Mouse (Mus musculus) forebrain, embryonic 13.5 days (tissue): Measurements from ENCODE around the gene Itga11. TPM values are rescaled to one million over a fixed set of nuclear protein-coding genes. Genes with fewer than 3 reads are reported as not detected.
"Not testable (repeated sequence)": the region's sequence is repeated elsewhere in the genome, so short reads cannot be mapped to it uniquely, and the experiment has no call there.

Source experiments
- ATAC-seq: fragments of 200-750 bp; cut with Nextera tagmentation; 2 replicates; pipeline ENCODE4 v1.8.0; 2017
- H3K27ac ChIP-seq: fragments of 300-500 bp; sonication (generic); 2 replicates; pipeline ENCODE4 v1.5.1; 2015; ENCODE audit warnings: inconsistent platforms, mild to moderate bottlenecking, moderate library complexity
- H3K27me3 ChIP-seq: fragments of 300-500 bp; sonication (generic); 2 replicates; pipeline ENCODE4 v1.6.1; 2015; ENCODE audit warnings: mild to moderate bottlenecking, inconsistent platforms
- H3K36me3 ChIP-seq: fragments of 300-500 bp; sonication (generic); 2 replicates; pipeline ENCODE4 v1.6.1; 2015; ENCODE audit warnings: mild to moderate bottlenecking, inconsistent platforms; ENCODE audit not compliant: poor library complexity, severe bottlenecking
- H3K4me1 ChIP-seq: fragments of 300-500 bp; sonication (generic); 2 replicates; pipeline ENCODE4 v1.6.1; 2015; ENCODE audit warnings: inconsistent platforms
- H3K4me2 ChIP-seq: fragments of 300-500 bp; sonication (generic); 2 replicates; pipeline ENCODE4 v1.6.1; 2015; ENCODE audit warnings: inconsistent platforms, mild to moderate bottlenecking, moderate library complexity
- H3K4me3 ChIP-seq: fragments of 300-500 bp; sonication (generic); 2 replicates; pipeline ENCODE4 v1.5.1; 2015; ENCODE audit warnings: mild to moderate bottlenecking, inconsistent platforms
- H3K9ac ChIP-seq: fragments of 300-500 bp; sonication (generic); 2 replicates; pipeline ENCODE4 v1.6.1; 2015; ENCODE audit warnings: mild to moderate bottlenecking, inconsistent platforms
- H3K9me3 ChIP-seq: fragments of 300-500 bp; sonication (generic); replicated peaks from 2 replicates; pipeline ENCODE4 v1.6.1; 2016; ENCODE audit warnings: inconsistent platforms
- WGBS: fragments of 180-500 bp; shearing (Covaris S2); methylation state at CpG from one replicate; pipeline ENCODE4 v1.1.7; 2015; 5-methylcytosine and 5-hydroxymethylcytosine counted together
- polyA plus RNA-seq: library from polyadenylated mRNA; unstranded; fragments of >200 nt; fragmentation: Nextera tagmentation; extraction: Ambion mirVana; gene quantifications from 2 replicates; pipeline ENCODE4 v1.2.1, GENCODE M21; 2015

Itga11 gene
- polyA plus RNA-seq, 1 experiment from 2014 or later = 1.1 TPM

GRCm38 (mm10) chr9:62659026-62659425 is 18.6 kb upstream of the Itga11 start:
- 85% methylated on average over 4 of the region's 4 CpGs for WGBS
- Histone ChIP-seq H3K4me2 (no peak overlapping the region), H3K27ac (no peak overlapping the region), H3K27me3 (no peaks in the 10 kb centered on the region), H3K4me3 (no peak overlapping the region), H3K4me1 (no peaks in the 10 kb centered on the region; the same call in 1 of the 2 replicates), H3K9me3 (no peaks in the 10 kb centered on the region), H3K36me3 (no peaks in the 10 kb centered on the region), H3K9ac (no peak overlapping the region)
- no peak for ATAC-seq

GRCm38 (mm10) chr9:62660971-62661370 is 16.7 kb upstream of the Itga11 start:
- not testable (repeated sequence) for H3K9ac ChIP-seq, H3K9me3 ChIP-seq, H3K4me2 ChIP-seq, ATAC-seq, H3K36me3 ChIP-seq, H3K27me3 ChIP-seq, H3K27ac ChIP-seq, H3K4me3 ChIP-seq, H3K4me1 ChIP-seq
- 91% methylated on average over 9 of the region's 9 CpGs for WGBS

GRCm38 (mm10) chr9:62663443-62663842 is 14.2 kb upstream of the Itga11 start:
- Histone ChIP-seq H3K4me1 (peaks cover 5% of the 10 kb centered on the region; the same call in 1 of the 2 replicates), H3K9ac (no peak overlapping the region), H3K9me3 (no peaks in the 10 kb centered on the region), H3K36me3 (no peaks in the 10 kb centered on the region), H3K4me3 (no peak overlapping the region), H3K27me3 (no peaks in the 10 kb centered on the region), H3K4me2 (no peak overlapping the region), H3K27ac (no peak overlapping the region)
- whole genome bisulfite sequencing = 54% methylated on average over 2 of the region's 2 CpGs
- ATAC-seq = no peak

GRCm38 (mm10) chr9:62664115-62664725 is 13.4 kb upstream of the Itga11 start:
- Histone ChIP-seq H3K4me3 (no peak overlapping the region), H3K4me1 (peaks cover 5% of the 10 kb centered on the region; the same call in 1 of the 2 replicates), H3K27me3 (no peaks in the 10 kb centered on the region), H3K36me3 (no peaks in the 10 kb centered on the region), H3K27ac (no peak overlapping the region), H3K9ac (no peak overlapping the region), H3K4me2 (no peak overlapping the region), H3K9me3 (no peaks in the 10 kb centered on the region)
- no peak for ATAC-seq
- 64% methylated on average over 10 of the region's 10 CpGs for WGBS

GRCm38 (mm10) chr9:62665892-62666291 is 11.7 kb upstream of the Itga11 start:
- no peak for ATAC-seq
- Histone ChIP-seq H3K4me2 (no peak overlapping the region), H3K27me3 (no peaks in the 10 kb centered on the region), H3K4me3 (no peak overlapping the region), H3K36me3 (no peaks in the 10 kb centered on the region), H3K9me3 (no peaks in the 10 kb centered on the region), H3K4me1 (peaks cover 5% of the 10 kb centered on the region; the same call in 1 of the 2 replicates), H3K27ac (no peak overlapping the region), H3K9ac (no peak overlapping the region)
- WGBS = 88% methylated on average over 4 of the region's 4 CpGs

- WGBS = 82% methylated on average over 4 of the region's 4 CpGs
- Histone ChIP-seq H3K9ac (no peak overlapping the region), H3K27ac (no peak overlapping the region), H3K4me3 (no peak overlapping the region), H3K36me3 (no peaks in the 10 kb centered on the region), H3K9me3 (no peaks in the 10 kb centered on the region), H3K4me1 (peaks cover 5% of the 10 kb centered on the region; the same call in 1 of the 2 replicates), H3K4me2 (no peak overlapping the region), H3K27me3 (no peaks in the 10 kb centered on the region)
- no peak for ATAC-seq
Measured at GRCm38 (mm10) chr9:62668503-62668902, 9.1 kb upstream of the Itga11 start.

- no peak overlapping the region for H3K4me2 ChIP-seq
- no peak overlapping the region for H3K4me3 ChIP-seq
- no peak overlapping the region for H3K9ac ChIP-seq
- H3K27ac ChIP-seq = no peak overlapping the region
- 81% methylated on average over 7 of the region's 7 CpGs for WGBS
- peaks cover 28% of the 10 kb centered on the region for H3K27me3 ChIP-seq
- H3K36me3 ChIP-seq = no peaks in the 10 kb centered on the region
- H3K4me1 ChIP-seq = peaks cover 10% of the 10 kb centered on the region
- no peaks in the 10 kb centered on the region for H3K9me3 ChIP-seq
- no peak for ATAC-seq
Measured at GRCm38 (mm10) chr9:62673241-62673640, 4.4 kb upstream of the Itga11 start.

- no peak overlapping the region for H3K27ac ChIP-seq
- H3K4me1 ChIP-seq = peaks cover 17% of the 10 kb centered on the region
- no peak overlapping the region for H3K4me2 ChIP-seq
- peaks cover 45% of the 10 kb centered on the region for H3K27me3 ChIP-seq
- no peak for ATAC-seq
- H3K36me3 ChIP-seq = no peaks in the 10 kb centered on the region
- no peaks in the 10 kb centered on the region for H3K9me3 ChIP-seq
- no peak overlapping the region for H3K4me3 ChIP-seq
- no peak overlapping the region for H3K9ac ChIP-seq
- WGBS = 95% methylated on average over 1 of the region's 1 CpGs
Measured at GRCm38 (mm10) chr9:62675172-62675571, 2.5 kb upstream of the Itga11 start.

- H3K4me3 ChIP-seq = peak overlapping the region; percentile 40
- peak overlapping the region; percentile 74 for H3K4me2 ChIP-seq
- H3K4me1 ChIP-seq = peaks cover 17% of the 10 kb centered on the region
- H3K36me3 ChIP-seq = no peaks in the 10 kb centered on the region
- H3K9ac ChIP-seq = no peak overlapping the region
- no peak for ATAC-seq
- H3K27me3 ChIP-seq = peaks cover 45% of the 10 kb centered on the region
- H3K9me3 ChIP-seq = no peaks in the 10 kb centered on the region
- no peak overlapping the region for H3K27ac ChIP-seq
- WGBS = 5% methylated on average over 22 of the region's 22 CpGs
Measured at GRCm38 (mm10) chr9:62678550-62679155, 1.0 kb downstream of the Itga11 start.

GRCm38 (mm10) chr9:62679398-62679797 is 1.8 kb downstream of the Itga11 start:
- 69% methylated on average over 4 of the region's 4 CpGs for WGBS
- Histone ChIP-seq H3K9me3 (no peaks in the 10 kb centered on the region), H3K9ac (no peak overlapping the region), H3K4me1 (peaks cover 17% of the 10 kb centered on the region), H3K4me2 (no peak overlapping the region), H3K4me3 (no peak overlapping the region), H3K36me3 (no peaks in the 10 kb centered on the region), H3K27ac (no peak overlapping the region), H3K27me3 (peaks cover 45% of the 10 kb centered on the region)
- ATAC-seq = no peak

GRCm38 (mm10) chr9:62684311-62684710 is 6.7 kb downstream of the Itga11 start:
- Histone ChIP-seq H3K4me2 (no peak overlapping the region), H3K9me3 (no peaks in the 10 kb centered on the region), H3K27me3 (peaks cover 6% of the 10 kb centered on the region), H3K9ac (no peak overlapping the region), H3K4me1 (no peaks in the 10 kb centered on the region), H3K27ac (no peak overlapping the region), H3K4me3 (no peak overlapping the region), H3K36me3 (no peaks in the 10 kb centered on the region)
- 85% methylated on average over 7 of the region's 7 CpGs for WGBS
- no peak for ATAC-seq

- H3K4me1 ChIP-seq = no peaks in the 10 kb centered on the region
- no peaks in the 10 kb centered on the region for H3K9me3 ChIP-seq
- ATAC-seq = no peak
- no peak overlapping the region for H3K27ac ChIP-seq
- no peak overlapping the region for H3K9ac ChIP-seq
- H3K4me3 ChIP-seq = no peak overlapping the region
- H3K36me3 ChIP-seq = no peaks in the 10 kb centered on the region
- WGBS = 94% methylated on average over 10 of the region's 10 CpGs
- no peaks in the 10 kb centered on the region for H3K27me3 ChIP-seq
- no peak overlapping the region for H3K4me2 ChIP-seq
Measured at GRCm38 (mm10) chr9:62689748-62690147, 12.1 kb downstream of the Itga11 start.

- Histone ChIP-seq H3K4me1 (no peaks in the 10 kb centered on the region), H3K4me2 (no peak overlapping the region), H3K4me3 (no peak overlapping the region), H3K36me3 (no peaks in the 10 kb centered on the region), H3K27ac (no peak overlapping the region), H3K9ac (no peak overlapping the region), H3K27me3 (no peaks in the 10 kb centered on the region), H3K9me3 (no peaks in the 10 kb centered on the region)
- no peak for ATAC-seq
- WGBS = 87% methylated on average over 5 of the region's 5 CpGs
Measured at GRCm38 (mm10) chr9:62694054-62694453, 16.4 kb downstream of the Itga11 start.
